Mouse (Mus musculus) spleen, postnatal 14 days (tissue): Measurements from ENCODE around the gene Chmp1a.
A peak's percentile ranks its signal among the peaks of the same experiment; 100 is the strongest.
"Not testable (repeated sequence)": the region's sequence is repeated elsewhere in the genome, so short reads cannot be mapped to it uniquely, and the experiment has no call there.

Source experiments
- DNase-seq, 2 experiments: peaks; one replicate each; pipeline ENCODE4 v3.0.0; 2021 to 2022; ENCODE audit warnings: low spot score in 2 of 2

The Chmp1a gene

DNA sequence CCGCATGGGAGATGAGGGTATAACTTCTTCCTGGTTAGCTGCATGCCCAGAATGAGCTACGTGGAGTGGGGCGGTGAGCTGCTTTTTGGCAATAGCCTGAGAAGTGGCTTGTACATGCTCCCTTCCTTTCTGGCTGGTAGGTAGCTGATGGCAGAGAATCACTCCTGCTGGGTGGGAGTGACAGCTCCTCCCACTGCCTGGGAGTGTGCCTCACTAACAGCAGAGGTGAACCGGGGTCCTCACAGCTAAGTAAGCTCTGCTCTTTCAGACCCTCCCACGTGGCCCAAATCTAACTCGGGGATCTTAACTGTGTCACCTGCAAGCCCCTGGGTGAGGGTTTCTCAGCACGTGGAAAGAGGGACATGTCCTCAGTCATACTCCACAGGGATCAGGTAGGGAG lies 20.0 kb upstream of the Chmp1a start:
- no peak for DNase-seq

DNA sequence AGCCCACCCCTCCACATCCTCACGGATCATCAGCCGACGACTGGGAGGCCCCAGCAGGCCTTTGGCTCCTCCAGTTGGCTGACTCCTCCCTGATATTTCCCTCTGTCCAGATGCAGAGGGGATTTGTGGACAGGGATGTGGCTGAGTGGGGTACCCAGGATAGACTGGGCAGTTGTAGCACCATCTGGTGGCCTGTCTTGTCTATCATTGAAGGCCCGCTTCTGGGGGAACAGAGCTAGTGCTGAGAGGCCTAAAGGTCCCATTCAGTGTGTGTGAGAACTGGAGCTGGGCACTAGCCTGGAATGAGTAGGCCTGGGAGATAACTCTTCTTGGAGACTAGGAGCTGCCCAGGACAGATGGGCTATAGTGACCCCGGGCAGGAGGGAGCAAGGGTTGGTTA lies 19.2 kb upstream of the Chmp1a start:
- no peak for DNase-seq

DNA sequence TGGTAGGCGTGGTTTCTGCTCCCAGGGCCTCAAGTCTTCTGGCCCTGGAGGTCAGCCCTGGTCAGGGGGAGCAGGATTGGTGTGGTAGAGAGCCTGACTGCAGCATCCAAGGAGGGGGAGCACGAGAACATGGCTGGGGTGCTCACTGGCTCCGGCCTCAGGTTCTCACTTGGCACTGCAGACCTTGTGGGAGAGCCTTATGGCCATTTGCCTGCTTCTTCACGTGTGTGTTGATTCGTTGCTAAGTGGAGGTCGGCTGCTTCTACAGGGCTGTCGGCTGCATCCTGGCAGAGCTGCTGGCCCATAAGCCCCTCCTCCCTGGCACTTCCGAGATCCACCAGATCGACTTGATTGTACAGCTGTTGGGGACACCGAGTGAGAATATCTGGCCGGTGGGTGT lies 17.8 kb upstream of the Chmp1a start:
- not testable (repeated sequence) for DNase-seq

DNA sequence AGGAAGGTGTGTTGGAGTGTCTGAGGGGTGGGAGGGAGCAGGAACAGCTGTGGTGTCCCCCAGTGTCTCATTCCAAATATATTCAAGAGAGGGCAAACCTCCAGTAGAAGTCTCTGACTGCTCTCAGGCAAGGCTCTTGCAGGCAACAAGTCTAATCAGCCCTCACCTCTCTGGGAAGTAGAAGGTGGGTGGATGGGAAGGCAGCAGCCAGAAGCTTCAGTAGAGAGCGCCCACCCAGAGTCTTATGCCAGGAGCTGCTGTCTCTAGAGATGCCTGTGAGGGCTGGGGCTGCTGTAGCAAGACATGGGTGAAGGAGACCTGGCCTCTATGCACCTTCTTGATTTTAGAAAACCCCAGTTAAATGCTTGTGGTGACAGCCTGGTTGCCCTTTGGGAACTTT lies 15.9 kb upstream of the Chmp1a start:
- no peak for DNase-seq

DNA sequence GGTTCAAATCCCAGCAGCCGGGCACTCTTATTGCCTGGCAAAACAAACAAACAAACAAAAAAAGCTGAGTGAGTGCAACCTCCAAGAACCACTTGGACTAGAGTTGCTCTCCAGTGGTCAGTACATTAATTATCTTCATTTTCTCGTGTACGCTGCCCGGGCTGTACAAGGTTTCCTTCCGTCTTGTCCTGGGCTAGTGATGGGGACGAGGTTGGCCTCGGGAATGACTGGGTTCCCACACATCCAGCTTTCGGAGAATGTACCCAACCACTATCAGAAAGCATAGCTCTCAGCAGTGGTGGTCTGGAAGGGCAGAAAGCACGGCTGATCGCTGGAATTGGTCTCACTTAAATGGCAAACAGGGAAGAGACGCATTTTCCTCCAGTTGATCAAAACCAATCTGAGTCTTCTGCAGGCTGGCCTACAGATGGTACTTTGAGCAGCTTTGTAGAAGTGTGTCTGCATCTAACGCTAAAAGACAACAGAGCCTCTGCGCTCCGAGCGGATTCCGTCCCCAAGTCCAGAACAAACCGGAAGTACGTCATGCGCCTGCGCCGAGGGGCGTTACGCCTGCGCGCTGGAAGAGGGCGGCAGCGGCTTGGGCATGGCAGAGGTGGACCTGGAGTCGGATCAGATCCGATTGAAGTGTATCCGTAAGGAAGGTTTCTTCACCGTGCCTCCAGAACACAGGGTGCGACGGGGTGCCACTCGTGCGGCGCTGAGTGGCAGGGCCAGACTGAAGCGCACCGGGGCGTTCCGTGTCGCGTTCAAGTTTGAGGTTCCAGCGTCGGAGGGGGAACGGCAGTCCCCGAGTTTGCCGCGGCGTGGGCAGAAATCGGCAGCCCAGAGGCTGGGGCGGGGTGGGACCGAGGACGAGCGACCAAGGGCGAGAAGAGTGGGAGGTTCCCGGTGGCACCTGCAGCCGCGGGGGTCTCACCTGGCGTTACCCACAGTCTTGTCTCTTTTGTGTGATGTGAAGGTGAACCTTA lies 12.0 kb upstream of the Chmp1a start, which contains the start of gene Cdk10:
TSS of gene Cdk10 (plus strand) at position 565 of the 989 bp plus-strand sequence.
- peak; percentile 88 to 91 for DNase-seq

DNA sequence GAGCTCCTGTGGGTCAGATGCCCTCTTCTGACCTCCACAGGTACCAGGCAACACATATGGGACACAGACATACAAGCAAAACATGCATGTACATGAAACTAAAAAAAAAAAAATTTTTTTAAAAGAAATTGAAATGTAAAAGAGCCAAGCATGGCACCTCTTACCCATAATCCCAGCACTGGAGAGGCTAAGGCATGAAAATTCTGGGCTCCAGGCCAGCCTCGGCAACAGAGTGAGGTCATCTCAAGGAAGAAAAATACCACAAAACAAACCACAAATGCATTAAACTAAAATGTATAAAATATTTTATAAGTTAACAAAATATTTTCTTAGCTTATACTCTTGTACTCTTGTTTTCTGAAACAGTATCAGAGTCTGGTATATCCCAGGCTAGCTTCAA lies 8.4 kb upstream of the Chmp1a start:
- DNase-seq = no peak

DNA sequence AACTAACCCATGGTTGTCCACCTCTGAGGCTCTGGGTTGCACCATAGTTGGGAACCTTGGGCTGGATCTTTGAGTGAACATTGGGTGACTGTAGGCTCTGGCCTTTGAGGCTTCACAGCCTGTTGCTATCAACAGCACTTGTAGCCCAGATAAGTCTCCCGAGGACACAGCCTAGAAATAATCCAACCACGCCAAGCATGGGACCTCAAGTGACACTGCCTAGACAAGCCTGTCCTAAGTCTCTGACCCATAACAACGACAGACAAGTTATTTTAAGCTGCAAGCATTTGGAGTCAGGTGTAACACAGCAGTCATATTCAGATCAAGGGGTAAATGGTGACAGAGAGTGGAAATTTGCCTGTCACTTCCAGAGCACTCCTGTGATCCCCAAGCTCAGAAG lies 2.9 kb upstream of the Chmp1a start:
- no peak for DNase-seq

DNA sequence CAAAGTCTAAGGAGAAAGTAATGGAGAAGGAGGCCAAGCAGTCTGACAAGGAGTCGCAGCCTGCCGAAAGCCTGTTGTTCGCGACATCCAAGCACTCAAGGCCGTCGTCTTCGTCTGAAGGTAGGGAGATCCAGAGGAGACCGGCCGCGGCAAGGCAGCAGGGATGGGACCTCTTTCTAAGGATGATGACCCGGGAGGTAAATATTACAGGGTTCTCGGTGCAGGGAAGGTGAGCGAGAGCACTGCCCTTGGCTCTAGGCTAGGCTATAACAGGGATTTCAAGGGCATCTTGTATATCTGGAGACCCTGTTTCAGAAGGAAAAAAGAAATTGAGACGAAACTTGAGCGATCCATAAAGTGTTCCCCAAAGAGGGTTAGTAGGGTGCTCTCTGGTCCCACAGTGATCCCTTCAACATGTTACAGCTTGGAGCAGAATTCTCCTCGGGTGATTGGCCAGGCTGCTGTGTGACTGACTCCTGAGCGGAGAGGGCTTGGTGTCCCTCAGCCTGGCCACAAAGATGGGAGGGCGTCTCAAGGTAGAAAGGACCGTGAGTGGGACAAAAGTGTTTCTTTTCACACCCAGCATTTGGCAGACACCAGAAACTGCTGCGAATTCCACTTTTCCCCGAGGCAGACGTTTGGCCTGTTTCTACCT lies 682 bp upstream of the Chmp1a start:
- DNase-seq = no peak

DNA sequence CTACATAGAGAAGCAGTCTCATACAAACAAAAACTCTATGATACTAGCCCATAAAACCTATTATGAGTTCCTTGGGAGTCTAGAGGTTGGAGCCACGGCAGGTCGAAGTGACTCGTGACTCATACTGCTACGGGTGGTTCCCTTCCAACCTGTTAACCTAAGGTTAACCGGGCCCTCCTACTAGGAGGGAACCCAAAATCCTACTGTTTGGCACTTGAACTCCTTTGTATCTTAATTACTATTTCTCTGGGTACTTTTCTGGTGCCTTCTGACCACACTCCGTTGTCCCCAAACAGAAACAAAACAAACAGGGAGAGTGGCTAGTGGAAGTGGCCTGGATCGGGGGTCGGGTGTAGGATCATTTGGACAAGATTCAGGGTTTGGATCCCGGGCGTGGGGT lies 687 bp downstream of the Chmp1a start:
- DNase-seq = no peak

DNA sequence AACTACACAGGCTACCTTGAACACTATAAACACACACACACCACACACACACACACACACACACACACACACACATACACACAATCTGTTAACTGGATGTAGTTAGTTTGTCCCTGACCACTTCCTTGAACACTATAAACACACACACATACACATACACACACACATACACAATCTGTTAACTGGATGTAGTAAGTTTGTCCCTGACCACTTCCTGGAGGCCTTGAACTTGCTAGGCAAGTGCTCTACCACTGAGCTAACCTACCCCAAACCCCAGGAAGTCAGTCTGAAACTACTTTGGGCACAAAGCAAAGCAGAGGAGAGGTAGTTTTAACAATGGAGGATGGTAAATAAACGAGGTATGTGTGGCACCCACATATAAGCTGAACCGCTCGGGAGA lies 9.0 kb downstream of the Chmp1a start:
- DNase-seq = no peak

DNA sequence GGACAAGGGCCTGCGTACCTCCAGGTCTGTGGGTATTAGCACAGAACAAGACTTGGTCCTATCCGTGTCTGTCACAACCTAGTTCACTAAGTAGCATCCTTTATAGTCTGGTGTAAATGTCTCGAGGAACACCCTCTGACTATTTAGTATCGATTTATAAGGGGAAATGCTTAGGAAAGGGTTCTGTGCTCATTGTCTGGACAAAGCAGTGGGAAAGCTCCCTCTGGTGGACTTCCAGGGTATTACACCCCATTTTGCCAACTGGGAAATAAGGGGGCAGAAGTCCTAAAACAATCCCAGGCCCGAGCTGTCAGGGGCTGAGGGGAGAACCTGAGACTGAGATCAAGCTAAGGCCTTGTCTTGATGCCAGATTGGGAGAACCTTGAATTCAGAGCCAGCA lies 10.3 kb downstream of the Chmp1a start:
- DNase-seq = peak; percentile 40 to 67

DNA sequence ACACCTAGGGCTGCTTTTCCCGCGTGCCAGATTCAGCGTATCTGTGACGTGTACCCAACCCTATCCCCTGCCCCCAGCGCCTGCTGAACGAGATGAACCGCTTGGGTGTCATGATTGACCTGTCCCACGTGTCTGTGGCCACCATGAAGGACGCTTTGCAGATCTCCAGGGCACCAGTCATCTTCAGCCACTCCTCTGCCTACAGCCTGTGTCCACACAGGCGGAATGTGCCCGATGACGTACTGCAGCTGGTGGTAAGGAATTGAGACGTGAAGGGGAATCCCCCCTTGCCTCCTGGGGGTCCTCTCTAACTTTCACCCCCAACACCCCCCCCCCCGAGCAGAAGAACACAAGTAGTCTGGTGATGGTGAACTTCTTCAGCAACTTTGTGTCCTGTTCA lies 12.7 kb downstream of the Chmp1a start:
- no peak for DNase-seq

DNA sequence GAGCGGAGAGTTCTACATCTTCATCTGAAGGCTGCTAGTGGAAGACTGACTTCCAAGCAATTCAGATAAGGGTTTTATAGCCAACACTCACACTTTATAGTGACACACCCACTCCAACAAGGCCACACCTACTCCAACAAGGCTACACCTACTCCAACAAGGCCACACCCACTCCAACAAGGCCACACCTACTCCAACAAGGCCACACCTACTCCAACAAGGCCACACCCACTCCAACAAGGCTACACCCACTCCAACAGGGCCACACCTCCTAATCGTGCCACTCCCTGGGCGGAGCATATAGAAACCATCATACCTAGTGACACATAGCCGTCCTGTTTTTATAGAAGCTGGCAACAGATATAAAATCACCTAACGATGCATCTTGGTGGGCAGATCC lies 15.5 kb downstream of the Chmp1a start:
- DNase-seq = peak; percentile 25 to 42

DNA sequence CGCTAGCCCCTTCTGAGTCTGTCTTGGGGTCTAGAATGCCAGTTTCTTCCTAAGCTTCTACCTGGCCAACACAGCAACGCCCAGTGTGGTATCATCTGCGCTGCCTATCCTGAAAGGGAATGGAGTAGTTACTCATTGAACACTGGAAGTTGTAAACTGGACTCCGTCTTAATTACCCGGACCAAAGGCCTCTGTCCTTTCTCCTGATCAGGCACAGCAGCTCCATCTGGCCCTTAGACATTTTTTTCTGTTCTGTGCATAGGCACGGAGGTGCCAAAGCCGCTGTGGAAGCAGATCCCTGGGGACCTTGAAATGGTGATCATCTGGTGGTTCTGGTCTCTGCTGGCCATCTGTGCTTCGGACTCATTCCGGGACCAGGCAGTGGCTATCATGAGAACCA lies 18.8 kb downstream of the Chmp1a start:
- DNase-seq = no peak

DNA sequence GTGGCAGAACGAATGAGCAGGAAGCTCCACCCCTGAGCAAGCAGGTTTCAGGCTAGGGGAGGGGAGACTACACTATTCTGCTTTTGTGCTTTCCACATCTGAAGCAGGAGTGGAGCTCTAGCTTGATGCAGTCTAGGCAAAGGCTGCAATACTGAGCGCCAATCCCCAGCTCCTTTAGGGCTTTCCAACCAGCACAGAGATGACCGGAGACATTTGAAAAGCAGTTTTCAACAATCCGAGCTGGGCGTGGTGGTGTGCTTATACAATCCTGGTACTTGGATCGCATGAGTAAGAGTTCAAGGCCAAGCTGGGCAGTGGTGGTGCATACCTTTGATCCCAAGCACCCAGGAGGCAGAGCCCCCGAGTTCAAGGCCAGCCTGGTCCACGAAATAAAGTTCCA lies 20.7 kb downstream of the Chmp1a start:
- no peak for DNase-seq

DNA sequence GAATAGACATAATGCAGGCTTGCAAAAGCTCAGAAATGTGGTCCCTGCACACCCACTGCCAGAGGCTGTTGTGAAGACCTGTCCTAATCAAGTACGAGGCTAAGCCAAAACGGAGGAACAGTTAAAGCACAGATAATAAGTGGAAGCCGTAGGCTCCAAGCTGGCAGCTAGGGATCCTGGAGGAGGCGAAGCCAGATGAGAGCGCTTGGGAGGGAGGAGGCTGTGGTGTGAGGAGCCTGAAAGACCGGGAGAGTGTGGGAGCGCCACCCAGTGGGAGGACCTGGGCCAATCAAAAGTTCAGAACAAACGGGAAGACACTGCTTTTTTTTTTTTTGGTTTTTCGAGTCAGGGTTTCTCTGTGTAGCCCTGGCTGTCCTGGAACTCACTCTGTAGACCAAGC lies 21.9 kb downstream of the Chmp1a start:
- DNase-seq = peak in 1 of 2 experiments; percentile 46

DNA sequence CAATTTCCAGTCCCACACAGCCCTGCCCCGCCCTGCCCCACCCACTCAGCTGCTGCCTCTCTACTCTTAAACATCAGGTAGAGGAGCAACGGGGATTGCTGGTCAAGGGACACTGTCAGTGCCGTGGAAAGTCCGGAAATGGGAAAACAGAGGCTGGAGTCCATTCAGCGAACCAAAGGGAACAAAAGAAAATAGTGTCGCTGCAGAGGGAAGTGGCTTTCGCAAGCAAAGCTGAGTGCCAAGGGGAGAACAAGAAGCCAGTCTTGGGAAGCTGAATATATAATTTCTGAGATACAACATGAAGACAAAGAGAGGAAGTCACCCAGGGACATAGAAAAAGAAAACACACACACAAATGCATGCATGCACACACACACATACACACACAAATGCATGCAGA lies 23.7 kb downstream of the Chmp1a start:
- no peak for DNase-seq

DNA sequence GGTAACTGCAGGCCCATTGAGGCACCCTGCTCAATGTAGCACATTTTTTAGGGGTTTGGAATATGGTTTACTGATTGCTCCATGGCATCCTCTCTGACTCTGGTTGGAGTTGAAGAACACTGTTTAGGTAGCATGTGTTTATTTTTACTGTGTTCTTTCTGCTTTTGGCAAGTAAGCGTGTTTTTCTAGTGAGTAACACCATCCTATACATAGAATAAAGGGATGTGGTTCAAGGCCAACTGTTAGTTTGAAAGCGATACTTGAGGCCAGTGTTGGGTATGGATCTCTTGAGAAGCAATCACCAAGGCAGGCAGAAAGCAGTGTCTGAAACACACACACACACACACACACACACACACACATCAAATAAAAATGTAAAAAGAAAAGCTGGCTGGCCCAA lies 24.6 kb downstream of the Chmp1a start:
- no peak for DNase-seq

DNA sequence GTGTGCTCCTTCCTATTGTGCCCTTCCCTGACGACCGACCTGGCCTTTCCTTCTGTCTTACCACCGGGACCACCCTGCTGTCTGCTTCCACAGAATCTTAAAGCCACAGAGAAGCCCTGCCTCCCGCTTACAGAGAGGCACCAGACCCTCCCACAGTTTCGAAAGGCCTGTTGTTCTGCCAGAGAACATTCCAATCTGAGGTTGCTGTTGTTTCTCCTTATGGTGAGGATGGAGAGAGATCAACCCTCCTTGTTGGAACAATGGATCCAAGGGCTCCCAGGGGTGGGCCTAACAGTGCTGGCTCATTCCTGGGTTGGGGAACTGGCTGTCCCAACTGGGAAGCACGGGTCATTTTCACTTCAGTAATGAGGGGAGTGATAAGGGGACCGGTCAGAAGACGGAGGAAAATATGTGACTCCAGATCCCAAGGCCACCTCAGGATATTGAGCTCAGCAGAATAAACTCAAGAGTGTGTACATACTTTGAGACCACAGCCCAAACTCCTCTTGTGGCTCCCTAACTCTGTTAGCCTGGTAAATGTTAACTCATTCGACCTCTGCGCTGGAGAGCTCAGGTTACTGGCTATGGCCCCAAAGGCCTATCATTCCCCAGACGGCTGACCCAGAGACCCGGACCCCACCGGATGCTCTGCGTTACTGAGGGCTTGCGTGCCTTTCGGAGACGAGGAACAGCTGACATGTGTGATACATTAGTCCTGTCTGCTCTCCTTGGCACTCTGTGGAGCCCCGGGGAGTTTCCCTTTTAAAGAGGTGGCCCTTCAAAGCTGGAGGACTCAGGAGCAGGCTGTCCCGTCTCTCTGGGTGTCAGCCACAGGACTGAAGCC lies 26.8 kb downstream of the Chmp1a start, which contains the start of gene Dpep1:
TSS of gene Dpep1 (plus strand) at position 677 of the 844 bp plus-strand sequence.
- DNase-seq = no peak

DNA sequence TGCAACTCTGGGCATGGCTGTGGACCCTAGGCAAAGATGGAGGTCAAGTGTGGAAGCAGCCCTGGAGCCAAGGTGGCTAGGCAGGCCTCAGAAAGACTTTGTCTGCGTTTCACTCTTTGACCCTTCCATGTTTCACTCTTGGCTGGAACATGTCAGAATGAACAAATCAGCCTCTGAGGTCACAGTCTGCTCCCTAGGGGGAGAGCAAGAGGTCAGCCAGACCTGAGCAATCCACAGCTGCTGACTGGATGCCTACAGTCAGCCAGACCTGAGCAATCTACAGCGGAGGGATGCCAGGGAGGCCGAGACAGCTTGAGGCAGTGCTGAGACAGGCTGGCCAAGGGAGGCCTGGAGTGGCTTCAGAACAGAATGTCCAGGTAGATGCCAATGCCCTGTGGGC lies 31.2 kb downstream of the Chmp1a start:
- no peak for DNase-seq

DNA sequence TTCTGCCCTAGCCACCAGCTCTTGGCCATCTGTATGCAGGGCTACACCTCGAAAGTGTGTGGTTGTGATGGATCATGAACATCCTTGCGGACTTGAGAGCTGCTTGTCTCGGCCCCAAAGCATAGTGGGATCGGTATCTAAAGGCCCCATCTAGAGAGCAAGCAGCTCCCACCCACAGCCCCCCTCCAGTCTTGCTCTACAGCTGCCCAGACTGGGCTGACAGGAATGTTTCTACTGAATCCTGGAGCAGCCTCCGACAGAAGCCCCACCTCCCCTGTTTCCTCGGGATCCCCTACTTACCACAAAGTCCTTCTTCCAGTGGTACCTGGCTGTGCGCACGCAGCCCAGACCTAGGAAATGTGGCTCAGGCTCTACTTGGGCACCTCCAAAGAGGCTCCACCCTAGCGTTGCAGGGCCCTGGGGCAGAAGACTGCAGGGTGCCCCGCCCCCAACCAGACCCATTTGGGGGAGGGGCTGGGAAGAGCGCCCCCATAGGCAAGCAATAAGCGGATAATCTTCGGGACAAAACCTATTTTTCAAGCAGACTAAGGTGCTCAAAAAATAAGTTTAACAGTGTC lies 54.6 kb downstream of the Chmp1a start, which contains the start of gene Sult5a1:
TSS of gene Sult5a1 (minus strand) at position 428 of the 578 bp plus-strand sequence.
- DNase-seq = no peak
